Comparison of ENCODE assay signal across 35 mouse cellular contexts in the genomic region with DNA sequence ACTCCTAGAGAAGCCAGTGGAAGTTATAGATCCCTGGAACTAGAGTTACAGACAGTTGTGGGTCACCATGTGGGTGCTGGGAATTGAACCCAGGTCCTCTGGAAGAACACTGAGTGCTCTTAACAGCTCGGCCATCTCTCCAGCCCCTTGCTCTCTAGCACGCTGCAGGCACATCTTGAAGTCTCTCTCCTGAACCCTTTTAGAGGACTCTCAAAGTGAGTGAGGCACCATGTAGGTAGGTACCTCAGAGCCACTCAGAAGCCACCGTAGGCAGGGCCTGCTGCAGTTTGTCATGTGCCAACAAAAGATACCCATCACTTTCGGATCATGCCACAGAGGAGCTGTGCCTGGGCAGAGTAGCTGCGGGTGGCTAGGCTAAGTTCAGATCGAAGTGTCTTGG. TPM values are rescaled to one million over a fixed set of nuclear protein-coding genes. Genes with fewer than 3 reads are reported as not detected.
"Had no signal": no experiment of that assay in that cellular context is flagged by ENCODE, and none has a peak within 500 bp of the region (broad histone marks: within the 10 kb centered on the region; RNA-seq: fewer than 3 reads in every experiment).

No protein-coding gene starts in this region.

- H3K4me2 ChIP-seq: heart, embryonic 11.5 days; heart, embryonic 13.5 days; heart, embryonic 15.5 days; hindbrain, embryonic 12.5 days; hindbrain, embryonic 14.5 days; intestine, embryonic 15.5 days; limb, embryonic 12.5 days; liver, embryonic 11.5 days; liver, embryonic 13.5 days; liver, embryonic 15.5 days had no signal

- ATAC-seq: hindbrain, embryonic 16.5 days; inflammation-experienced regulatory T-cells, adult 6 months; intestine, embryonic 15.5 days; intestine, postnatal 0 days had no signal

- H3K27me3 ChIP-seq: intestine, embryonic 15.5 days had no signal

- H3K36me3 ChIP-seq: heart, embryonic 13.5 days; heart, embryonic 15.5 days; hindbrain, embryonic 12.5 days; intestine, embryonic 15.5 days; limb, embryonic 10.5 days; limb, embryonic 12.5 days; liver, embryonic 13.5 days; liver, embryonic 15.5 days had no signal

- H3K4me3 ChIP-seq: gastrocnemius, adult 2 months; heart, adult 2 months; heart, embryonic 13.5 days; heart, embryonic 15.5 days; hindbrain, embryonic 12.5 days; intestine, embryonic 15.5 days; layer of hippocampus, adult 2 months; left cerebral cortex, adult 2 months; limb, embryonic 10.5 days; limb, embryonic 12.5 days; liver, embryonic 13.5 days; liver, embryonic 15.5 days had no signal

- H3K9ac ChIP-seq: heart, embryonic 13.5 days; heart, embryonic 15.5 days; hindbrain, embryonic 12.5 days; hindbrain, embryonic 14.5 days; intestine, embryonic 15.5 days; liver, embryonic 13.5 days; liver, embryonic 15.5 days had no signal

- H3K27ac ChIP-seq: gastrocnemius, adult 2 months; heart, adult 2 months; heart, embryonic 13.5 days; heart, embryonic 15.5 days; hindbrain, embryonic 14.5 days; intestine, embryonic 15.5 days; layer of hippocampus, adult 2 months; left cerebral cortex, adult 2 months; limb, embryonic 10.5 days; limb, embryonic 12.5 days; liver, embryonic 13.5 days; liver, embryonic 15.5 days had no signal

- DNase-seq: gastrocnemius, adult 2 months; gastrocnemius, postnatal 10 days; gastrocnemius, postnatal 25 days; heart, adult 2 months; heart, postnatal 14 days; heart, postnatal 36 days; kidney, adult 18-20 months; kidney, adult 8-10 months; kidney, postnatal 10 days; kidney, postnatal 25 days; kidney, postnatal 4 days; liver; liver, embryonic 13.5 days had no signal

- H3K9me3 ChIP-seq: heart, embryonic 13.5 days; heart, embryonic 15.5 days; hindbrain, embryonic 12.5 days; intestine, embryonic 15.5 days; limb, embryonic 10.5 days; limb, embryonic 12.5 days; liver, embryonic 13.5 days; liver, embryonic 15.5 days had no signal

RNA-seq across cellular contexts. Expression of a gene that starts 6.3 kb away (rescaled TPM):
- total RNA-seq: gastrocnemius, adult 2 months; gastrocnemius, postnatal 10 days; gastrocnemius, postnatal 25 days; gastrocnemius, postnatal 4 days; granulocyte monocyte progenitor cell, adult 5-6 weeks; layer of hippocampus, adult 2 months; layer of hippocampus, postnatal 10 days; layer of hippocampus, postnatal 25 days; left cerebral cortex, adult 2 months; left cerebral cortex, postnatal 14 days; left cerebral cortex, postnatal 36 days had no signal
- polyA plus RNA-seq: frontal cortex, adult 2 months; hindbrain, embryonic 14.5 days; hindbrain, embryonic 16.5 days; inflammation-experienced regulatory T-cells, adult 6 months had no signal

RNA-seq across cellular contexts. Expression of a gene that starts 43.1 kb away (rescaled TPM):
- total RNA-seq: granulocyte monocyte progenitor cell, adult 5-6 weeks had no signal

RNA-seq across cellular contexts. Expression of a gene that starts 45.0 kb away (rescaled TPM):
- total RNA-seq: gastrocnemius, postnatal 10 days; gastrocnemius, postnatal 4 days; granulocyte monocyte progenitor cell, adult 5-6 weeks had no signal
- polyA plus RNA-seq: inflammation-experienced regulatory T-cells, adult 6 months had no signal
